Mouse (Mus musculus): Measurements from ENCODE around the gene Dnal4.

The Dnal4 gene

GRCm38 (mm10) chr15:79763601-79764246 lies 13.9 kb downstream of the Dnal4 start:
- no peak for DNase-seq (ENCODE audit: low read depth, low spot score)

- no peak for DNase-seq (ENCODE audit: low read depth, low spot score)
These were observed 14.6 kb downstream of the Dnal4 start for GRCm38 (mm10) chr15:79763001-79763400.

- no peak for DNase-seq (ENCODE audit: low read depth, low spot score)
These were observed 16.7 kb downstream of the Dnal4 start for GRCm38 (mm10) chr15:79760956-79761355.

- no peak for DNase-seq (ENCODE audit: low read depth, low spot score)
These were observed 20.5 kb downstream of the Dnal4 start for GRCm38 (mm10) chr15:79757118-79757517.

- no peak for DNase-seq (ENCODE audit: low read depth, low spot score)
These were observed 21.5 kb downstream of the Dnal4 start for GRCm38 (mm10) chr15:79755977-79756625.

GRCm38 (mm10) chr15:79755176-79755575 lies 22.5 kb downstream of the Dnal4 start:
- DNase-seq (ENCODE audit: low read depth, low spot score): no peak

- no peak for DNase-seq (ENCODE audit: low read depth, low spot score)
These were observed 23.8 kb downstream of the Dnal4 start for GRCm38 (mm10) chr15:79753873-79754272.

GRCm38 (mm10) chr15:79753420-79753752 lies 24.3 kb downstream of the Dnal4 start:
- DNase-seq (ENCODE audit: low read depth, low spot score): no peak

GRCm38 (mm10) chr15:79752742-79753419 lies 24.8 kb downstream of the Dnal4 start:
- DNase-seq (ENCODE audit: low read depth, low spot score): peak; percentile 46

GRCm38 (mm10) chr15:79751772-79752171 lies 25.9 kb downstream of the Dnal4 start:
- no peak for DNase-seq (ENCODE audit: low read depth, low spot score)

GRCm38 (mm10) chr15:79750266-79750665 lies 27.4 kb downstream of the Dnal4 start:
- DNase-seq (ENCODE audit: low read depth, low spot score): no peak

- DNase-seq (ENCODE audit: low read depth, low spot score): no peak
These were observed 28.5 kb downstream of the Dnal4 start for GRCm38 (mm10) chr15:79749162-79749561.

- no peak for DNase-seq (ENCODE audit: low read depth, low spot score)
These were observed 29.7 kb downstream of the Dnal4 start for GRCm38 (mm10) chr15:79747998-79748397.

- DNase-seq (ENCODE audit: low read depth, low spot score): no peak
These were observed 31.8 kb downstream of the Dnal4 start for GRCm38 (mm10) chr15:79745883-79746282.

GRCm38 (mm10) chr15:79745312-79745711 lies 32.3 kb downstream of the Dnal4 start:
- no peak for DNase-seq (ENCODE audit: low read depth, low spot score)

- no peak for DNase-seq (ENCODE audit: low read depth, low spot score)
These were observed 32.9 kb downstream of the Dnal4 start for GRCm38 (mm10) chr15:79744742-79745141.

- DNase-seq (ENCODE audit: low read depth, low spot score): no peak
These were observed 33.6 kb downstream of the Dnal4 start for GRCm38 (mm10) chr15:79744001-79744400.

- DNase-seq (ENCODE audit: low read depth, low spot score): no peak
These were observed 35.0 kb downstream of the Dnal4 start for GRCm38 (mm10) chr15:79742706-79743023.

- peak; percentile 82 for DNase-seq (ENCODE audit: low read depth, low spot score)
These were observed 35.5 kb downstream of the Dnal4 start, which contains the start of gene Sun2 for GRCm38 (mm10) chr15:79741921-79742705. Gene Sun2, minus strand, starts transcription at chr15:79742536.

- no peak for DNase-seq (ENCODE audit: low read depth, low spot score)
These were observed 36.3 kb downstream of the Dnal4 start for GRCm38 (mm10) chr15:79741173-79741858.

- DNase-seq (ENCODE audit: low read depth, low spot score): no peak
These were observed 36.9 kb downstream of the Dnal4 start for GRCm38 (mm10) chr15:79740739-79741138.

GRCm38 (mm10) chr15:79734311-79734710 lies 43.3 kb downstream of the Dnal4 start:
- DNase-seq (ENCODE audit: low read depth, low spot score): no peak

All from embryo, embryonic 11.5 days (tissue).